Mouse (Mus musculus) midbrain, postnatal 0 days (tissue): ENCODE measurements at regions not wholly inside any gene's neighbourhood (a gene's known extent, or its start where the extent isn't known, plus 50 kb on each side); places are given as distances from the start of the nearest gene placed in this dataset.

Experiments used
- ATAC-seq: fragments of 200-750 bp; cut with Nextera tagmentation; 2 replicates; pipeline ENCODE4 v1.8.0; 2017; ENCODE audit warnings: moderate number of reproducible peaks, mild to moderate bottlenecking, moderate TSS enrichment, moderate library complexity; ENCODE audit not compliant: low FRiP score
- DNase-seq: peaks from one replicate; pipeline ENCODE4 v3.0.0-alpha.2; 2015; ENCODE audit warnings: low spot score
- H3K27ac ChIP-seq: fragments of 300-500 bp; sonication (generic); 2 replicates; pipeline ENCODE4 v1.5.1; 2014; ENCODE audit warnings: low read depth, mild to moderate bottlenecking, low read length, mixed read lengths
- H3K27me3 ChIP-seq: fragments of 300-500 bp; sonication (generic); 2 replicates; pipeline ENCODE4 v1.6.1; 2014; ENCODE audit warnings: low read length, control low read depth, mixed read lengths; ENCODE audit not compliant: insufficient read depth
- H3K36me3 ChIP-seq: fragments of 300-500 bp; sonication (generic); 2 replicates; pipeline ENCODE4 v1.6.1; 2014; ENCODE audit warnings: low read length, control low read depth, mixed read lengths; ENCODE audit not compliant: insufficient read depth
- H3K4me1 ChIP-seq: fragments of 300-500 bp; sonication (generic); 2 replicates; pipeline ENCODE4 v1.6.1; 2014; ENCODE audit warnings: mild to moderate bottlenecking, control low read depth, antibody characterized with exemption, low read length, mixed read lengths; ENCODE audit not compliant: insufficient read depth
- H3K4me2 ChIP-seq: fragments of 300-500 bp; sonication (generic); 2 replicates; pipeline ENCODE4 v1.6.1; 2014; ENCODE audit warnings: low read depth, mild to moderate bottlenecking, low read length, mixed read lengths; ENCODE audit not compliant: poor library complexity, severe bottlenecking
- H3K4me3 ChIP-seq: fragments of 300-500 bp; sonication (generic); 2 replicates; pipeline ENCODE4 v1.5.1; 2014; ENCODE audit warnings: low read depth, mild to moderate bottlenecking, low read length, moderate library complexity
- H3K9ac ChIP-seq: fragments of 300-500 bp; sonication (generic); replicated peaks from 2 replicates; pipeline ENCODE4 v1.6.1; 2014; ENCODE audit warnings: mild to moderate bottlenecking, low read length, moderate library complexity, mixed read lengths; ENCODE audit not compliant: poor library complexity, severe bottlenecking
- H3K9me3 ChIP-seq: fragments of 300-500 bp; sonication (generic); 2 replicates; pipeline ENCODE4 v1.6.1; 2016; ENCODE audit warnings: low read length, control low read depth
- CTCF ChIP-seq: IDR thresholded peaks from 2 replicates; pipeline ENCODE4 v1.5.1; 2016; ENCODE audit warnings: antibody characterized with exemption, mild to moderate bottlenecking
- WGBS: fragments of 180-500 bp; shearing (Covaris S2); extraction: QIAGEN DNeasy Blood & Tissue Kit; methylation state at CpG from one replicate; pipeline ENCODE4 v1.1.7; 2014; 5-methylcytosine and 5-hydroxymethylcytosine counted together

GRCm38 (mm10) chr2:179093996-179094395 lies 348.2 kb upstream of the Cdh4 start:
- WGBS = 23% methylated on average over 11 of the region's 11 CpGs
- Histone ChIP-seq H3K9me3 (no peaks in the 10 kb centered on the region; the same call in 1 of the 2 replicates), H3K27me3 (no peaks in the 10 kb centered on the region), H3K9ac (no peak overlapping the region), H3K4me1 (no peaks in the 10 kb centered on the region), H3K27ac (no peak overlapping the region), H3K4me3 (no peak overlapping the region), H3K36me3 (no peaks in the 10 kb centered on the region), H3K4me2 (peak overlapping the region; percentile 5; the same call in 1 of the 2 replicates)
- DNase-seq (peak; percentile 55), ATAC-seq (0 out of 2 replicates have a peak, but pooled peaks have one; percentile 41)
- 0 out of 2 replicates have a peak, but pooled peaks have one; percentile 21 for TF ChIP-seq CTCF

- no peak for TF ChIP-seq CTCF
- ATAC-seq (no peak), DNase-seq (no peak)
- WGBS = 96% methylated on average over 3 of the region's 3 CpGs
- H3K4me2 ChIP-seq = no peak overlapping the region
- no peaks in the 10 kb centered on the region for H3K4me1 ChIP-seq
- no peaks in the 10 kb centered on the region for H3K36me3 ChIP-seq
- no peak overlapping the region for H3K4me3 ChIP-seq
- H3K27me3 ChIP-seq = no peaks in the 10 kb centered on the region
- H3K9ac ChIP-seq = no peak overlapping the region
- no peaks in the 10 kb centered on the region; the same call in 1 of the 2 replicates for H3K9me3 ChIP-seq
- H3K27ac ChIP-seq = no peak overlapping the region
These were observed 346.2 kb upstream of the Cdh4 start for GRCm38 (mm10) chr2:179095981-179096380.

- H3K9ac ChIP-seq = no peak overlapping the region
- no peaks in the 10 kb centered on the region for H3K4me1 ChIP-seq
- no peak for DNase-seq
- no peak for TF ChIP-seq CTCF
- ATAC-seq = no peak
- no peak overlapping the region for H3K4me3 ChIP-seq
- no peaks in the 10 kb centered on the region for H3K36me3 ChIP-seq
- H3K27ac ChIP-seq = no peak overlapping the region
- H3K4me2 ChIP-seq = no peak overlapping the region
- WGBS = 36% methylated on average over 4 of the region's 4 CpGs
- no peaks in the 10 kb centered on the region for H3K27me3 ChIP-seq
- no peaks in the 10 kb centered on the region; the same call in 1 of the 2 replicates for H3K9me3 ChIP-seq
These were observed 345.4 kb upstream of the Cdh4 start for GRCm38 (mm10) chr2:179096861-179097260.

- Histone ChIP-seq H3K4me3 (no peak overlapping the region), H3K9ac (no peak overlapping the region), H3K27ac (no peak overlapping the region), H3K27me3 (no peaks in the 10 kb centered on the region), H3K36me3 (no peaks in the 10 kb centered on the region), H3K9me3 (no peaks in the 10 kb centered on the region; the same call in 1 of the 2 replicates), H3K4me1 (no peaks in the 10 kb centered on the region), H3K4me2 (no peak overlapping the region)
- ATAC-seq (no peak), DNase-seq (no peak)
- WGBS = 92% methylated on average over 1 of the region's 1 CpGs
- TF ChIP-seq CTCF = no peak
These were observed 342.4 kb upstream of the Cdh4 start for GRCm38 (mm10) chr2:179099783-179100182.

- no peaks in the 10 kb centered on the region for H3K27me3 ChIP-seq
- no peak overlapping the region for H3K9ac ChIP-seq
- no peaks in the 10 kb centered on the region for H3K4me1 ChIP-seq
- H3K4me3 ChIP-seq = no peak overlapping the region
- no peaks in the 10 kb centered on the region for H3K36me3 ChIP-seq
- H3K27ac ChIP-seq = no peak overlapping the region
- DNase-seq = no peak
- WGBS = 90% methylated on average over 1 of the region's 1 CpGs
- no peak overlapping the region for H3K4me2 ChIP-seq
- no peaks in the 10 kb centered on the region; the same call in 1 of the 2 replicates for H3K9me3 ChIP-seq
- TF ChIP-seq CTCF = no peak
- ATAC-seq = no peak
These were observed 339.1 kb upstream of the Cdh4 start for GRCm38 (mm10) chr2:179103114-179103513.

- no peak overlapping the region for H3K27ac ChIP-seq
- H3K9me3 ChIP-seq = no peaks in the 10 kb centered on the region
- DNase-seq (peak; percentile 29), ATAC-seq (no peak)
- no peak overlapping the region for H3K9ac ChIP-seq
- H3K4me2 ChIP-seq = no peak overlapping the region
- no peak for TF ChIP-seq CTCF
- H3K4me1 ChIP-seq = 0 out of 2 replicates have a peak, but pooled peaks cover 7% of the 10 kb centered on the region
- H3K27me3 ChIP-seq = no peaks in the 10 kb centered on the region; the same call in 1 of the 2 replicates
- WGBS = 24% methylated on average over 5 of the region's 5 CpGs
- no peaks in the 10 kb centered on the region for H3K36me3 ChIP-seq
- H3K4me3 ChIP-seq = no peak overlapping the region
These were observed 329.3 kb upstream of the Cdh4 start for GRCm38 (mm10) chr2:179112951-179113350.
